Mouse (Mus musculus) MEL (cell line): Measurements from ENCODE around the gene Ryr3. TPM values are rescaled to one million over a fixed set of nuclear protein-coding genes. Genes with fewer than 3 reads are reported as not detected.

Experiments used
- DNase-seq: peaks from one replicate; pipeline ENCODE4 v3.0.0; 2011; ENCODE audit warnings: low read depth, low spot score
- H3K27ac ChIP-seq: 2 replicates; pipeline ENCODE4 v1.5.1; 2012; ENCODE audit warnings: low read depth, mild to moderate bottlenecking, control low read depth, low read length, moderate library complexity; ENCODE audit not compliant: control insufficient read depth
- H3K27me3 ChIP-seq, 2 experiments: fragments of 150-350 bp in 1 of 2; sonication (generic) in 1 of 2; 2 replicates each; pipeline ENCODE4 v1.6.1; 2012; ENCODE audit warnings: low read length in 2 of 2, mild to moderate bottlenecking in 2 of 2, improper control_type of control experiment in 1 of 2, moderate library complexity in 1 of 2; ENCODE audit not compliant: insufficient read depth in 2 of 2, control insufficient read depth in 1 of 2
- H3K36me3 ChIP-seq, 2 experiments: 2 replicates each; pipeline ENCODE4 v1.6.1; 2012 to 2014; ENCODE audit warnings: low read length in 2 of 2, improper control_type of control experiment in 1 of 2, inconsistent platforms in 1 of 2, mild to moderate bottlenecking in 1 of 2; ENCODE audit not compliant: insufficient read depth in 2 of 2, control insufficient read depth in 1 of 2
- H3K4me1 ChIP-seq, 2 experiments: fragments of 150-350 bp in 1 of 2; sonication (generic) in 1 of 2; 2 replicates each; pipeline ENCODE4 v1.6.1; 2012; ENCODE audit warnings: low read length in 2 of 2, improper control_type of control experiment in 1 of 2, mild to moderate bottlenecking in 1 of 2; ENCODE audit not compliant: insufficient read depth in 2 of 2, control insufficient read depth in 1 of 2
- H3K4me3 ChIP-seq, 2 experiments: fragments of 150-350 bp in 1 of 2; sonication (generic) in 1 of 2; 2 replicates each; pipeline ENCODE4 v1.5.1; 2012; ENCODE audit warnings: low read depth in 2 of 2, low read length in 2 of 2, mild to moderate bottlenecking in 2 of 2, moderate library complexity in 2 of 2, control low read depth in 1 of 2, improper control_type of control experiment in 1 of 2; ENCODE audit not compliant: control insufficient read depth in 1 of 2, insufficient read depth in 1 of 2
- H3K79me2 ChIP-seq: 2 replicates; pipeline ENCODE4 v1.6.1; 2012; ENCODE audit warnings: mild to moderate bottlenecking, low read length, moderate library complexity; ENCODE audit not compliant: control insufficient read depth, poor library complexity, insufficient read depth
- H3K9ac ChIP-seq: 2 replicates; pipeline ENCODE4 v1.6.1; 2012; ENCODE audit warnings: low read depth, mild to moderate bottlenecking, control low read depth, low read length, moderate library complexity; ENCODE audit not compliant: control insufficient read depth, poor library complexity, severe bottlenecking
- H3K9me3 ChIP-seq: fragments of 150-350 bp; sonication (generic); replicated peaks from 2 replicates; pipeline ENCODE4 v1.6.1; 2012; ENCODE audit warnings: mild to moderate bottlenecking, low read length, improper control_type of control experiment, moderate library complexity; ENCODE audit not compliant: insufficient read depth
- BHLHE40 ChIP-seq: IDR thresholded peaks from 2 replicates; pipeline ENCODE4 v1.6.1; 2012; ENCODE audit warnings: low read depth, mild to moderate bottlenecking, inconsistent platforms, low read length, improper control_type of control experiment, borderline replicate concordance
- CTCF ChIP-seq, 3 experiments: IDR thresholded peaks in 2 of 3; conservative IDR thresholded peaks in 1 of 3; 2 replicates each; pipeline ENCODE4 v1.5.1; 2011 to 2012; ENCODE audit warnings: low read length in 3 of 3, low read depth in 2 of 3, mild to moderate bottlenecking in 2 of 3, improper control_type of control experiment in 1 of 3, inconsistent platforms in 1 of 3, mixed read lengths in 1 of 3, moderate library complexity in 1 of 3; ENCODE audit not compliant: control insufficient read depth in 1 of 3, insufficient read depth in 1 of 3, poor library complexity in 1 of 3, severe bottlenecking in 1 of 3
- E2F4 ChIP-seq: IDR thresholded peaks from 2 replicates; pipeline ENCODE4 v1.6.1; 2011; ENCODE audit warnings: low read depth, low read length, improper control_type of control experiment, borderline replicate concordance
- GABPA ChIP-seq: IDR thresholded peaks from 2 replicates; pipeline ENCODE4 v1.6.1; 2012; ENCODE audit warnings: low read depth, mild to moderate bottlenecking, inconsistent platforms, low read length, improper control_type of control experiment, moderate library complexity
- JUND ChIP-seq: IDR thresholded peaks from 2 replicates; pipeline ENCODE4 v1.6.1; 2011; ENCODE audit warnings: low read depth, mild to moderate bottlenecking, improper control_type of control experiment, low read length
- KAT2A ChIP-seq: conservative IDR thresholded peaks from 2 replicates; pipeline ENCODE4 v1.6.1; 2012; ENCODE audit warnings: low read depth, low read length, improper control_type of control experiment, inconsistent platforms
- MAFK ChIP-seq: IDR thresholded peaks from 2 replicates; pipeline ENCODE4 v1.6.1; 2011; ENCODE audit warnings: low read depth, mild to moderate bottlenecking, low read length, improper control_type of control experiment, borderline replicate concordance
- MAX ChIP-seq: IDR thresholded peaks from 2 replicates; pipeline ENCODE4 v1.6.1; 2011; ENCODE audit warnings: low read length, improper control_type of control experiment
- MEF2A ChIP-seq: IDR thresholded peaks from 2 replicates; pipeline ENCODE4 v1.6.1; 2014; ENCODE audit warnings: low read depth, mild to moderate bottlenecking, inconsistent platforms, low read length, improper control_type of control experiment; ENCODE audit not compliant: poor library complexity, insufficient replicate concordance, severe bottlenecking; ENCODE audit errors: extremely low read depth
- MXI1 ChIP-seq: IDR thresholded peaks from 2 replicates; pipeline ENCODE4 v1.6.1; 2011; ENCODE audit warnings: mild to moderate bottlenecking, low read depth, low read length, improper control_type of control experiment
- MYB ChIP-seq: IDR thresholded peaks from 2 replicates; pipeline ENCODE4 v1.6.1; 2011; ENCODE audit warnings: mild to moderate bottlenecking, low read depth, low read length, improper control_type of control experiment
- MYC ChIP-seq: IDR thresholded peaks from 2 replicates; pipeline ENCODE4 v1.6.1; 2011; ENCODE audit warnings: low read depth, mild to moderate bottlenecking, low read length, improper control_type of control experiment, moderate library complexity
- NELFE ChIP-seq: IDR thresholded peaks from 2 replicates; pipeline ENCODE4 v1.6.1; 2011; ENCODE audit warnings: low read depth, low read length, improper control_type of control experiment
- POLR2A ChIP-seq, 2 experiments: IDR thresholded peaks; 2 replicates each; pipeline ENCODE4 v1.6.1; 2011 to 2012; ENCODE audit warnings: low read length in 2 of 2, mild to moderate bottlenecking in 2 of 2, control low read depth in 1 of 2, improper control_type of control experiment in 1 of 2, low read depth in 1 of 2, moderate library complexity in 1 of 2; ENCODE audit not compliant: control insufficient read depth in 1 of 2, insufficient read depth in 1 of 2, poor library complexity in 1 of 2
- POLR2AphosphoS2 ChIP-seq: IDR thresholded peaks from 2 replicates; pipeline ENCODE4 v1.6.1; 2011; ENCODE audit warnings: low read length, improper control_type of control experiment
- SIN3A ChIP-seq: IDR thresholded peaks from 2 replicates; pipeline ENCODE4 v1.6.1; 2012; ENCODE audit warnings: low read length, improper control_type of control experiment, inconsistent platforms
- SMC3 ChIP-seq: IDR thresholded peaks from 2 replicates; pipeline ENCODE4 v1.6.1; 2011; ENCODE audit warnings: low read depth, low read length, improper control_type of control experiment
- TBP ChIP-seq: IDR thresholded peaks from 2 replicates; pipeline ENCODE4 v1.8.0; 2011; ENCODE audit warnings: low read depth, low read length, improper control_type of control experiment
- TCF12 ChIP-seq: IDR thresholded peaks from 2 replicates; pipeline ENCODE4 v1.6.1; 2014; ENCODE audit warnings: low read depth, mild to moderate bottlenecking, inconsistent platforms, low read length, improper control_type of control experiment, moderate library complexity
- ZKSCAN1 ChIP-seq: IDR thresholded peaks from 2 replicates; pipeline ENCODE4 v1.6.1; 2012; ENCODE audit warnings: low read depth, mild to moderate bottlenecking, inconsistent platforms, low read length, improper control_type of control experiment, moderate library complexity
- ZMIZ1 ChIP-seq: IDR thresholded peaks from 2 replicates; pipeline ENCODE4 v1.6.1; 2012; ENCODE audit warnings: low read depth, mild to moderate bottlenecking, inconsistent platforms, low read length, improper control_type of control experiment, moderate library complexity
- polyA plus RNA-seq, 2 experiments: library from polyadenylated mRNA; stranded (reverse) in 1 of 2; unstranded in 1 of 2; fragments of >175 nt in 1 of 2; fragments of >200 nt in 1 of 2; gene quantifications; 2 replicates each; pipeline versions ENCODE4 v1.2.1 to v1.2.4; 2012; ENCODE audit warnings: low replicate concordance in 2 of 2, low read depth in 1 of 2; ENCODE audit not compliant: insufficient read length in 2 of 2, insufficient read depth in 1 of 2, missing spikeins in 1 of 2
- total RNA-seq: library from RNA; depleted of rRNA; stranded (reverse); fragments of 300-350 nt; gene quantifications from 2 replicates; pipeline ENCODE4 v1.2.3, GENCODE M21; 2012

Gene Ryr3
- total and polyA plus RNA-seq, 3 experiments: 0.04 TPM; not detected in 2

DNA sequence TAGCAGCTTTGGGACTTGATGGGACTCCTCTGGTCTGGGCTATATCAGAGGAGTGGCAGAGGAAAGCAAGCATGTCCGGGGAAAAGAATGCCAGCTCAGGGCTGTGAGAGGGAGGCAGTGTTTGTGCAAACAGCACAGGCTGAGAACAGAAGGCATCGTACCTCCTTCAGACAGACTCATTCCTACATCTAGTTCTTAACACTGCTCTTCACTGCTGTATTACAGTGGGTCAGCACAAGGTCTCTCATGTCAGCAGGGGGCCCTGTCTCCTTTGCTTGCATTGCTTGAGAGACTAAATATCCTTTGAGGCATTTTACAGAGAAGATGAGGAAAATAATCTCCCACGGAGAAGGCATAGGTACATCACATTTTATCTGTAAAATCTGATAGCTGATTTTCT is 394.2 kb downstream of the Ryr3 start:
- H3K27me3 ChIP-seq: no peaks in the 10 kb centered on the region

DNA sequence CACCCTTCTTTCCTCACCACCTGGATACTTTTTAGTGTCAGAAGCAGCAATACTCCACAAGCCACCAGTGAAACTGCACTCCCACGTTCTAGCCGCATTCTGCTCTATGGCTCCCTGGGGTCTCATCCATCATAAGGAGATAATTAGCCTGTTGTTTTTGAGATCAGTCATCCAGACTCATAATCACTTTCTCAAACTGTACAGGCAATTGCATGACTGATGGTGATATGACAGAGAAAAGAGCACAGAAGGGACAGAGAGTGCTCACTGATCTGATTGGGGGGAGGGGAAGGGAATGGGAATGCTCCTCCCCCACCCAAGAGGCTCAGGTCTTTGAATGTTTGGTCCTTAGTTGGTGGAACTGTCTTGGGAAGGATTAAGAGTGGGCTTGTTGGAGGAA is 397.8 kb downstream of the Ryr3 start:
- H3K9ac ChIP-seq: no peak overlapping the region

More for the DNA sequence above, 394.2 kb downstream of the Ryr3 start:
- Histone ChIP-seq H3K4me1 (no peaks in the 10 kb centered on the region), H3K79me2 (no peaks in the 10 kb centered on the region), H3K9ac (no peak overlapping the region), H3K4me3 (no peak overlapping the region), H3K9me3 (no peaks in the 10 kb centered on the region), H3K36me3 (no peaks in the 10 kb centered on the region), H3K27ac (no peak overlapping the region)
- TF ChIP-seq ZKSCAN1 (no peak), MAFK (no peak), MAX (no peak), TBP (no peak), MXI1 (no peak), E2F4 (no peak), MYB (no peak), NELFE (no peak), SMC3 (no peak), GABPA (no peak), CTCF (IDR thresholded peaks at IDR 0.05 in 2 of 3, conservative IDR thresholded peaks at IDR 0.05 in 1 of 3; ENCODE audit: control insufficient read depth in 1 of 3, insufficient read depth in 1 of 3, low read depth in 2 of 3, low read length in 3 of 3, poor library complexity in 1 of 3, severe bottlenecking in 1 of 3) (no peak), SIN3A (no peak), BHLHE40 (no peak), TCF12 (no peak), KAT2A (no peak), MEF2A (no peak), MYC (no peak)
- no peak for DNase-seq

More for the DNA sequence above, 397.8 kb downstream of the Ryr3 start:
- Histone ChIP-seq H3K79me2 (no peaks in the 10 kb centered on the region), H3K27ac (no peak overlapping the region), H3K27me3 (no peaks in the 10 kb centered on the region), H3K4me3 (no peak overlapping the region), H3K4me1 (no peaks in the 10 kb centered on the region), H3K36me3 (no peaks in the 10 kb centered on the region), H3K9me3 (no peaks in the 10 kb centered on the region)
- DNase-seq: no peak
- TF ChIP-seq POLR2AphosphoS2 (no peak), MXI1 (no peak), POLR2A (IDR thresholded peaks at IDR 0.05; ENCODE audit: control insufficient read depth in 1 of 2, insufficient read depth in 1 of 2, low read depth in 1 of 2, low read length in 2 of 2, poor library complexity in 1 of 2) (no peak), GABPA (no peak), ZMIZ1 (no peak), CTCF (IDR thresholded peaks at IDR 0.05 in 2 of 3, conservative IDR thresholded peaks at IDR 0.05 in 1 of 3; ENCODE audit: control insufficient read depth in 1 of 3, insufficient read depth in 1 of 3, low read depth in 2 of 3, low read length in 3 of 3, poor library complexity in 1 of 3, severe bottlenecking in 1 of 3) (no peak), JUND (no peak)
